Mouse (Mus musculus) kidney, adult 18-20 months (tissue): ENCODE results near the gene Stx1a.

Source experiments
- DNase-seq: peaks from one replicate; pipeline ENCODE4 v3.0.0; 2021

The Stx1a gene

DNA sequence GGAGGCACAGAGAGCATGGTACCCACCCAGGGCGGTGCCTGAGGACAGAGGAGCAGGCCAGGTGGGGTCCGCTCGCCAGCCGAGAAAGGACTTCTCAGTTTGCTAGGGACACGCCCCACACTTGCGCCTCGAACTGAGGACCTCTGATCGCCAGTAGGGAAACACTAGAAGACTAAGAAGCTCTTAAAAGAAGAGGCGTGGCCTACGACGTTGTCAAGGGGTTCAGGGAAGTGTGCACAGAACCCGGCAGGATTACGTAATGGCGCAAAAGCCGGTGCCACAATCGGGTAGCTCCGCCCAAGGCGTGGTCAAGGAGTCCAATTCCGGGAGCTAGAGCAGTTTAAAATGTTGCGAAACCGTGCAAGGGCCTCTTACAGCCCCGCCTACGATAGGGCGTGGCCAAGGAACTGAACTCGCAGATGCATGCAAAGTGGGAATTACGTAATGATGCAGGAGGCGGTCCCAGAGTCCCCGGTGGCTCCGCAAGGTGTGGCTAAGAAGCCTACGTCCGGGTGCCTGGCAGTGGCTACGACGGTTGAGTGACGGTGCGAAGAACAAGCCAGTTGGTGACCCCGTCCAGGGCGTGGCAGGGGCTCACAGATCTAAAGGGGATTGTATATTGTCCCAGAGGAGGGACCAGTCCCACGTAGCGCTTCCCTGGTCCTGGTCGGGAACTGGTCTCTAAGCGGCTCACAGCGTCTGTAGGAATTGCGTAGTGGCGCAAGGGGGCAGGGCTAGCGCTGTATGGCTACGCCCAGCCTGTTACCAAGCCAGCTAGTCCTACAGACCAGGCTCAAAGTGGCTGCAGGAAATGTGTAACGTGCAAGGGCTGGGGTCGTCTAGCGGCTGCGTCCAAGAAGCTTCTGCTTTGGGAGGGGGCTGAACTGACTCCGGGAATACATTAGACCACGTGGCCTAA lies 14.4 kb upstream of the Stx1a start, which contains the start of gene Abhd11:
Gene Abhd11, plus strand, starts transcription at position 482 of the 919 bp plus-strand sequence.
- peak; percentile 99 for DNase-seq

DNA sequence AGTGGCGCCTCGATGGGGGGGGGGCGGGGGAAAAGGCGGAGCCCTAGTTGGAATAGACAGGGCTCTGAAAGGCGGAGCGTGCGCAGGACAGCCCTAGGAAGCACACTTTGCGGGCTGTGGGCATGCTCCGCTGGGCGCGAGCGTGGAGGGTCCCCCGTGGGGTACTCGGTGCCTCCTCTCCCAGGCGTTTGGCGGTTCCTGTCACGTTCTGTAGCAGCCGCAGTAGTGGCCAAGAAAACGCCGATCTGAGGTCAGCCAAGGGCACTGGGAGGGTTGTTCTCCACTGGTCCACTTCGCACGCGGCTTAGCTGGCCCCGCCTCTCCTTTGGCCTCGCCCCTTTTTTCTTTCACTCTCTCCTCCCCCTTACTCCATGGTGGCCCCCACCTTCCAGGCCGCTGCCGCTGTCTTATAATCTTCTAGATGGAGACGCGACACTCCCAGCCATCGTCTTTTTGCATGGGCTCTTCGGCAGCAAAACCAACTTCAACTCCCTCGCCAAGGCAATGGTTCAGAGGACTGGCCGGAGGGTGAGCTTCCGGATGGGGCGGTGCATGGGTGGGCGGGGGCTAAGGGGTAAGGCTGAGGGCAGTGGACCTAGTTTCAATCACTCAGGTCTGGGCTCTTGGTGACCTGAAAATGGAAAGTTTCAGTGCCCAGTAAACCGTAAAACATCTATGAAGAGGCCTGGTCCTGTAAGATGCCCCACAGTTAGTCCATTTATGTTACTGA lies 13.5 kb upstream of the Stx1a start:
- peak; percentile 96 for DNase-seq

DNA sequence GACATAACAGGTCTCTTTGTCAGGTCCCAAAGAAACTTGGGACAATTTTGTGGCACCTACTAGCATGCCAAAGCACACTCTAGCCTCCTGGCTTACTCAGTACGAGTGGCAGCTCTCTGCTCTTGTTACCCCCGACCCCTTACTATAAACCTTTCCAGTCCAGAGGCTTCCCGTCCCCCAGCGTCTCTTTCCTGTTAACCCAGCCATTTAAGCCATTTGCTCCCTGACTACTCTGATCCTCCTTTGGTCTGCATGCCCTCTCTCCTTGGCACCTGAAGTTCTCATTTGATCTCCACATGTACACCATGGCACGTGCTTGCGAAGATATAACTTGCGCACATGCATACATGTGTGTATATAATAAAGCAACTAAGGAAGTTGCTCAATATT lies 13.0 kb upstream of the Stx1a start:
- DNase-seq: no peak

DNA sequence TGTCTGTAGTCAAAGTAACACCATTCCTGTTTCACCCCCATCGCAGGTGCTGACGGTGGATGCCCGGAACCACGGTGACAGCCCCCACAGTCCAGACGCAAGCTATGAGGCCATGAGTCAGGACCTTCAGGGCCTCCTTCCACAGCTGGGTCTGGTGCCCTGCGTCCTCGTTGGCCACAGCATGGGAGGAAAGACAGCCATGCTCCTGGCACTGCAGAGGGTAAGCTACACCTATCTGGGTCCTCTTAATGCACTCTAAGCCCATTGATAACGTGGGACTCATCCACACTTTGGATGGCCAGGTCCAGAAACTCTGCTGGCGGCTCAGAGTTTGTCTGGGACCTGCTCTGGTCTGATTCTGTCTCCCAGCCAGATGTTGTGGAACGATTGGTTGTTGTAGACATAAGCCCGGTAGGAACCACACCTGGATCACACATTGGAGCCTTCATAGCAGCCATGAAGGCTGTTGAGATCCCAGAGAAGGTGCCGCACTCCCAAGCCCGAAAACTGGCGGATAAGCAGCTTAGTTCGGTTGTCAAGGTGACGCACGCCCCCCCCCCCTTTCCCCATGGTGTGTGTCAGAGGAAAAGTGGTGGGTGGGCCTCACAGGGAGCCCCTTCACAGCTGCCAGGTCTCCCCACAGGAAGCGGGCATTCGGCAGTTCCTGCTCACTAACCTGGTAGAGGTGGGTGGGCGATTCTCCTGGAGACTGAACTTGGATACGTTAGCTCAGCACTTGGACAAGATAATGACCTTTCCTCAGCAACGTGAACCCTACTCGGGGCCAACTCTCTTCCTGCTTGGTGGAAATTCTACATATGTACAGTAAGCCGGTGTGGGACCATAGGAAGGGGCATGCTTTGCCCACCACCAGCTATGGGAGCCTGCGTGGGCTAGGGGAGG lies 12.2 kb upstream of the Stx1a start:
- DNase-seq: no peak

DNA sequence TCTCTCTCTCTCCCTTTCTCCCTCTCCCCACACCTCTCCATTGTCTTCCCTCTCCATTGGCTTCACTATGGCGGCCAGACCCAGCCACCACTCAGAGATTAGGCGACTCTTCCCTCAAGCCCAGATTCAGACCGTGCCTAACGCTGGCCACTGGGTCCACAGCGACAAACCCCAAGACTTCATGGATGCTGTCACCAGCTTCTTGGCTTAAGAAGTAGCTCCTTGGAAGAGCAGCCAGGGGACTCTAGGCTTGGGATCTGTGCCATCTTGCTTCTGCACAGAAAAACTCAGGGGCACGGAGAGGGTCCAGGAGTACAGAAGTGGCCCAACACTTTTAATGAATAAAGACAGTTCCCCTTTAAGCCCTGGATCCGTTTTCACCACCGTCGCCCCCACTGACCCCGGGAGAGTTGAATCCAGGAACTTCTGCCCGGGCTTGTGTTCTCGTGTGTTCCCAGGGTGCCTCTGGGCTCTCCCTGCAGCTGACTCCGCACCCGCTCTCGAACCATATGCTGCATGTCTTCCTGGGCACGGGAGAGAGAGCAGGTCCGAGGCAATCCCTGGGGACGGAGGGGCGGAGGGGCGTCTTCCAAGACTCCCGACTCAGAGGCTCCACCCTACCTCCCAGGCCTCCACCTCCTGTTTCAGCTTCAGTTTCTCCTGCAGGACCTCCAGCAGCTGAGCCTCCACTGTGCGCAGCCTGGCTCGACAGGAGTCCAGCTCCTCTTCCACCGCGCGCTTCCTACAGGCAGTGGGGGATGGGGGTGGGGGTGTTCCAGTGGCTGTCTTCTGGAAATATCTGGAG lies 11.3 kb upstream of the Stx1a start:
- no peak for DNase-seq

DNA sequence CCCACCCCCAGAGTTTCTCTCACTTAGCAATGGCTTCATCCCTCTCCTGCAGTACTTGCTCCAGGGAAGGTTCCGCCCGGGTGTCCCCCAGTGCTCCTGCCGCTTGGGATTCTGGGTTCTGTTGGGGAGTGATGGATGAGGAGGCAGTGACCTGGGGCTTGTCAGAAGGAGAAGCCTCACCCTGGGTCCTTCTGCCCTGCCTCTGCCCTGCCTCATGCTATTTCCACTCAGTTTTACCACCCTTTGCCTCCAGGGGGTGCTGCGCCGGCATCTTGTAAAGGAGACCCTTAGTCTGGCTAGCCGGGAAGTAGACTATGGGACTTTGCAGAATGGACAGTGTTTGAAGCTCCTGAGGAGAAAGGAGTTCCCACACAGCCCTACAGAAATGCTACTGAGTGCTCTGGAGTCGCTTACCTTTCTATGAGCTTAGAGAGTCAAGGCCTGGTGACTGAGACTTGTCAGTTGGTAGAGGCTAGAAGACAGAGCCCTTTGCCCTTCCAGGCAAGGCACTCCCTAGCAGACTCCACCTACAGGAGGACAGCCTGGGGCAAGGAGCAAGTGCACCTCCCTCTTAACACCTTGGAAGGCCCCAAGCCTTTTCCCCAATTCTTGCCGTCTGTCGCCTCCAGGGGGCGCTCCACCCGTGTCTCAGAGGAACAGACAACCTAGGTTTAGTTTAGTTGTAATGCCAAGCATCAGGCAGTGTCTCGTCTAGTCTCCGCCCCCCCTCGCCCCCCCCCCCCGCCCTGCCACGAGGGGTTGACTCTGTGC lies 10.4 kb upstream of the Stx1a start:
- peak; percentile 86 for DNase-seq

DNA sequence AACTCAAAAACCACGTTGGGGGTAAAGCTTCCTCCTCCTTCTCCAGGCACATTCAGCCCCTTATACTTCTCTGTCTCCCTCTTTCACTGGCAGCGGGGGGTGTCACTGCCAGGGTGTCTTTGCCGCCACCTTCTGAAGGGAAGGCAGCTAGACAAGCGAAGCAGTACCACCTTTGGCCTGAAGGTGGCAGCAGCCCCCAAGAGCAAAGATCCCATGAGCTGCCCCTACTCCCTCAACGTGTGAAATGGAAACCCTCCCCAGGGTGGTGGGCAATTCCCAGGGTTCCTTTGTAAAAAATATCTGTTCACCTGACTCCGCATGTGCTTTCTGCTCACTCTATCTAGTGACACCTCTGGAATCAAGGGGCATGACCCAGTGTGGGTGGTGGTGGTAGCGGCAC lies 7.8 kb upstream of the Stx1a start:
- peak; percentile 92 for DNase-seq

DNA sequence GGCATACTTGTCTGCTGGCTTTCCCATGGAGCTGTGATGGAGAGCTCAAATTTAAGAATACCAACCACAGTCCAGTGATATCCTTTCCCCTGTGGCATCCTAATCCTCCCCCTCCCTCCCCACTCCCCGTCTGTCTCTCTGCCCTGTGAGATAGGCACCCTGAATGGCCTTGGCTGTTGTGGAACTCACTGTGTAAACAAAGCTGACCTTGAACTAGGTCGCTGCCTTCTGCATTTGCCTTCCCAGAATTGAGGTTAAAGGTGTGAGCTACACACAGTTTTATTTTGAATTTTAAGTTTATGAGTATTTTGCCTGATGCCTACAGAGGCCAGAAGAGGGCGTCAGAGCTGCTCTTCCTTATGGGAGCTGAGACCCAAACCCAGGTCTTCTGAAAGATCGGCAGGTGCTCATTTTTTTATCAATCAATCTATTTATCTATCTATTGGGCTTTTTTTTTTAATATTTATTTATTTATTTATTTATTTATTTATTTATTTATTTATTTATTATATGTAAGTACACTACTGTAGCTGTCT lies 7.0 kb upstream of the Stx1a start:
- no peak for DNase-seq

DNA sequence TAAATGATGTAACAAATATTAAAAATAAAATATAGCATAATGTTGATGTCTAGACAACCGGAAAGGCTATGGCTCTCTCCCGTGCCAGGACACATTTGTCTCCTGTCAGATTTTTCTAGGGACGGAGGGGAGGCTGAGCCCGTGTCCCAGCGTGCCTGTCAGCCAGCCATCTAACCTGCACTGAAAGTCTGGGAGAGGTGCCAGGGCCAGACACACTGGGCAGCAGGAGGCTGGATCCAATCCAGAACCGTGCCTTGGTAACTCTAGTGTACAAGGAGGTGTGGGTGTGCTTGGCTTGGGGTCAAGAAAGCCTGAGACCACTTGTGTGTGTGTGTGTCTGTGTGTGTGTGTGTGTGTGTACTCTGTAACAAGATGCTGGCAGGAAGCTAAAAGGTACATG lies 1.5 kb upstream of the Stx1a start:
- DNase-seq: peak; percentile 87

DNA sequence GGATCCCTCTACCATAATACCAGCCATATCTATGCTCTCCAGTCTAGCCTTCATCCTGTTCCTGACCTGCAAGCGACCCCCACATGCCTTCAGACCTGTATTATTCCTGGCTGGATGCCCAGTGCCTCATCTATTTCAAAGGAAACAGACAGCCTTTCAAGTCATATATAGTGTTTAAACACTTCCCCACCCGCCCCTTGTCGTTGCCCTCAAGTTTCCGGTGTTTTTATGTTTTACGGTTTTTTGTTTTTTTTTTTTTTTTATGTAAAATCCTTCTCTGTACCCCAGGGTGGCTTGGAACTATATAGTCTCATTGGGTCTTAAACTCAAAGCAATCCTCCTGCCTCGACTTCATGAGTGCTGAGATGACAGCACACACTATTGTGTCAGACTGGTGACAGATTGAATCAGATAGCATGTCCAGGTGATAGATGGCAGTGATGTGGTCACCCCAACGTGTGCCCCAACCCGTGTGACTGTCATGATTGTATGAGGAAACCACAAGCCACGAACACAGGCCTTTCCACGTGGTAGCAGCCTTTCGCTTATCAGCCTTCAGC lies 1.5 kb downstream of the Stx1a start:
- DNase-seq: no peak

DNA sequence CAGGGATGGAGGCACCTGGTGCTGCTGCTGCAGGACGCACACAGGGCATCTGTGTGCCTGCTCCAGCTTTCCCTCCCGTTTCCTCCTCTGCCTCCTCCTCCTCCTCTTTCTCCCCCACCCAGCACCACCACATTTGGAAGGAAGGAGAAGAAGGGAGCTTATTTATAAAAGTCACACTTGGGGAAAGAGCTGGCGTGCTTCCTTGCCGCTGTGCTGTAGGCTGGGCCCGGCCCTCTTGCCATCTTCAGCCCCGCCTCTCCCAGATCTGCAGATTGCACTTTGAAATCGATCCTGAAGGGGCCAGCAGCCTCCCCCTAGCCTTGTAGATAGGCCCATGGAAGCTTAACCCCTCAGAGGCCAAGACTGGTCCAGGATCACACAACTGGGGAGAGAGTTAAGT lies 2.6 kb downstream of the Stx1a start:
- no peak for DNase-seq

DNA sequence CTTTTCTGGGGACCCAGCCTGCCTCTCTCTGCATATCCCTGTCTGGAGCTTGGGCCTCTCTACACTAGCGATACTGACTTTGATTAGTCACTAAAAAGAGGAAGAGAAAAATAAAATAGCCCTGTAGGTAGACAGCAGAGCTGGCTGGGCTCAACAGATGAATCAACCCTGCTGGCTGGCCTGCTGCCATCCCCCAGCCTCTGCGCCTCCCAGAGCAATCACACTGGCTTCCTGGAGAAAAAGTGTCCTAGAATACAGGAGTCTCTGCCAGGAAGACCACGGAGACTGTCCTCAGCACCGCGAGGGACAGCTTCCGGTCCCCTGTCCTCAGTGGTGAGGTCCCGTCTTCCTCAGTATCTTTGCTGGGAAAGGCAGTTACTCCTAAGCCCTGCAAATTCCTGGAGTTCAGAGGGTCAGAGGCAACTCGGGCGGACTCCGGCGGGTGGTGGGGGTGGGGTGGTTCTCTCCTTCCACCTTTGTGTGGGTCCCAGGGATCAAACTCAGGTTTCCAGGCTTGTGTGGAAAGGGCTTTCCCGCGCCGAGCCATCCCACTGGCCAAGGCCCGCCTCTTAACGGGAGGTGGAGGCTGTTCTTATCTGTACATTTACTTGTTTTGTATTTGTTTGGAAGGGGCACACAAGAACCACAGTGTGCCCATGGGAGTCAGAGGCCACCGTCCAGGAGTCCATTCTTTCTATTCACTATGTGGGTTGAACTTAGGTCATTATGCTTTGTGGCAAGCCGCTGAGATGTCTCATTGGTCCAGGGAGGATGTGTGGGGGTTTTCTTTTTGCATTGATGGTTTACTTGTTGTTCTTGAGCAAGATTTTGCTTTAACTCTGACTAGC lies 5.9 kb downstream of the Stx1a start:
- DNase-seq: peak; percentile 42

DNA sequence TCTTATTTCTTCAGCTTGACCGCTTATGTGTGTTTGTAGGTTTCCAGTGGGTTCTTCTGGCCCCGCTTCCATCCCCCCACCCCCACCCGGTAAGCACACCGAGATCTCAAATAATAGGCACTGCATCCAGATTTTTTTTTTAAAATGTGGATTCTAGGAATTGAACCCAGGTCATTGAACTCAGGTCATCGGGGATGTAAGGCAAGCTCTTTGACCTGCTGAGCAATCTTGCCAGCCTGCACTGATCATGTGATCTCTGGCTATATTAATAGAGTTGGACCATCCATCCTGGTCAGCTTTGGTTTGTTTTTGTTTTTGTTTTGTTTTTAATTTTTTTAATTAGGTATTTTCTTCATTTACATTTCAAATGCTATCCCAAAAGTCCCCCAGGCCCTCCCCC lies 9.3 kb downstream of the Stx1a start:
- DNase-seq: no peak

DNA sequence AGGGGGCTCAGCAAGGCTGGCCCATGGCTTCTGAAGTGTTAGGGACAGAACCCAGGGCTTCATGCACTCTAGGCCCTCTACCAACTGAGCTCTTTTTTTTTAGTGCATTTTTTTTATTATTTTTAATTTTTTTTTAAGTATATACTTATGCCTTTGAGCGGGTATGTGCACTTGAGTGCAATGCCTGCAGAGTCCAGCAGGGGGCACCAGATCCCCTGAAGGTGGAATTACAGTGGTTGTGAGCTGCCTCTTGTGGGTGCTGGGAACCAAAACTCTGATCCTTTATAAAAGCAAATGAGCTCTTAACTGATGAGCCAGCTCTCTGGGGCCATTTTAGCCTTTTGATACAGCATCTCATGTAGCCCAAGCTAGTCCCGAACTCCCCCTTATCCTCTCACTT lies 11.3 kb downstream of the Stx1a start:
- DNase-seq: no peak

DNA sequence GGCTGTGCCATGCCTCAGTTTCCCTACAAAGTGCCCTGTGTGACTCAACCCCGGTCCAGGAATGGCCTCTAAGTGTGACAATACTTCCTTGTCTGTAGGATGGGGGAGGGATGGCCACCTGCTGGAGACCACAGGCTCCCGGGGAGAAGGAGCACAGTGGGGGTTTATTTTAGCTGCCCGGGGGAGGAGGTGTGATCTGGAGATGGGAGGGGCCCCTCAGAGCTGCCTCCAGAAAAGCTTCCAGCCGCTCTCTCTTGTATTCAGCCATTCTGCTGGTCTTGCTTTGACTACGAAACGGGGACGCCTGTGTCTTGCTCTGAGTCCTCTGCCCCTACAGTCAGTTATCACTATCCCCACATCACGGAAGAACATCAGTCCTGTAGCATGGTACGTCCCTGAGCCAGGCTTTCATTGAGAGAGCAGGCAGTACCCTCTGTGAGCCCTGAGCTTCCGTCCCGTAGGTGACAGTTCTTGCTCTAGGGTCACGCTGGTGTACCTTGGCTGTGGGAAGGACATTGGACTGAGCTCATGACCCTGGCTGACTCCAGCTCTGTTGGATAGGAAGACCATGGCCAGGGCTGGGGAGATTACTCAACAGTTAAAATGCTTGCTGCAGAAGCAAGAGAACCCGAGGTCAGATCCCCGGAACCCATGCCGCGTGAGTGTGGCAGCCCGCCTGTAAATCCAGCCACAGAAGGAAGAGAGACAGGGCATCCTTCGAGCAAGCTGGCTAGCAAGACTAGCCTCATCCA lies 12.5 kb downstream of the Stx1a start:
- peak; percentile 26 for DNase-seq

DNA sequence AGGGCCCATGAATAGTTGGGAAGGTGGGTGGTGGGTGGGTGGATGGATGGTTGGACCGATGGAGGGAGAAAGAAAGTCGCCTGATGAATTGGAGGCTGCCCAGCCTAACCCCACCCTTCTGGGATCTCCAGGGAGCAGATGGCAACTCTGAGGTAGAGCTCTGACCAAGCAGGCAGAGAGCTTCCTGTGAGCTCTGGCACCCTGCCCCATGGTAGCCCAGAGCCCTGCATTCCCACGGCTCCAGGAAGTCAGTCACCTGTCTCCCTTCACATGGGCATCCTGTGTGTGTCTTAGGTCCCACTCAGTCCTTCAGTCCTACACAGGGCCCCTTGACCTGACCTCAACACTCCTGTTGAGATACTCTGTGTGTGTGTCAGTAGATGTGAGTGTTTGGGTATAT lies 14.7 kb downstream of the Stx1a start:
- no peak for DNase-seq

DNA sequence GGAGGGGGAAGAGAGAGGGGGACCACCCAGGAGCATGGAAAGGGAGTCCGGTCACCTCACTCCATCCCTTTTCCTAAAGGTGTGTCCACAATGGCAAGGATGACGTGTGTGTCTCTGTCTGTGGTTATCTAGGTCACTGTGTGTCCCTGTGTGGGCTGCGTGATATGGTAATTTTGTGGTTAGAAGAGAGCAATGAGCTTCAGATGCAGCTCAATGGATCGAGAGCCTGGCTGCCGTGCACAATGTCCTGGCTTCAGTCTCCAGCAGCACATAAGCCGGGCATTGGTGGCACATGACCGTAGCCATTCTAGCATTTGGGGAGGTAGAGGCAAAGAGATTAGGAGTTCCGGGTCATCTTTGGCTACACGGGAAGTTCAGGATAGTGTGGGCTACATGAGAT lies 16.3 kb downstream of the Stx1a start:
- no peak for DNase-seq

DNA sequence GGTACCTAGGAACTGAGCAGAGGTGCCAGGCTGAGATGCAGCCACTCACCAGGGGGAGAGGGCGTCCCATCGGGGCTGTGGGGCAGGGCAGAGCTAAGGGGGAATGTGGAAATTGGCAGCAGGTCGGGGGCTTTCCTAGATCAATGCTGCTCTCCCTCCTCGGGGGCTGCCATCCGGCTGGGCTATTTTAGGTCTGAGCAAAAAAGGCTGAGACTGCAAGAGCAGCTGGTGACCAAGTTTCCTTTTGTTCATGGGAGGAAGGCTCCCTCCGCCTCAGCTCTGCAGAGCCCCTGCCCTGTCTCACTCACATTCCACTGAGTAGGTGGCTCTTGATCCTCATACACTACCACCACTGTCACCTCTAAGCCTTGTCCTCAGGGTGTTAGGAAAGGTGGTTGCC lies 16.8 kb downstream of the Stx1a start:
- no peak for DNase-seq

DNA sequence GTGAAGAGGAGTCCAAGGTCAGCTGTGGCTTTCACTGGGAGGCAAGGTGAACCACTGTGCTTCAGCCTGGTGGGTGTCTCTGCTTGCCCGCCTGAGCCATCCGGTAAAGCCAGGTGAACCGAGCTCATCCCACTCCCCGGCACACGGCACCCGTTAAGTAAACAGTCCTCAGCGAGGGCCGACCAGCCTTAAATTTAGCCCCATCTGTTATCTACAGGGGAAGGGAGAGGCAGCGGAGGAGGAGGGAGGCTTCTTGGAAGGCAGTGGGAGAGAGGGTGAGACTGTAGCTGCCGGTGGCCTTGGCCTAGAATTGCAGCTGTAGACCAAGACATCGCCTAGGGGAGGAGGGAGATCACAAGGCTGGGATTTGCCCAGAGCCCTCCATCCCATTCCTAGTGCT lies 17.5 kb downstream of the Stx1a start:
- DNase-seq: no peak
